Comparison of ENCODE assay signal across 8 mouse cellular contexts in the genomic region with DNA sequence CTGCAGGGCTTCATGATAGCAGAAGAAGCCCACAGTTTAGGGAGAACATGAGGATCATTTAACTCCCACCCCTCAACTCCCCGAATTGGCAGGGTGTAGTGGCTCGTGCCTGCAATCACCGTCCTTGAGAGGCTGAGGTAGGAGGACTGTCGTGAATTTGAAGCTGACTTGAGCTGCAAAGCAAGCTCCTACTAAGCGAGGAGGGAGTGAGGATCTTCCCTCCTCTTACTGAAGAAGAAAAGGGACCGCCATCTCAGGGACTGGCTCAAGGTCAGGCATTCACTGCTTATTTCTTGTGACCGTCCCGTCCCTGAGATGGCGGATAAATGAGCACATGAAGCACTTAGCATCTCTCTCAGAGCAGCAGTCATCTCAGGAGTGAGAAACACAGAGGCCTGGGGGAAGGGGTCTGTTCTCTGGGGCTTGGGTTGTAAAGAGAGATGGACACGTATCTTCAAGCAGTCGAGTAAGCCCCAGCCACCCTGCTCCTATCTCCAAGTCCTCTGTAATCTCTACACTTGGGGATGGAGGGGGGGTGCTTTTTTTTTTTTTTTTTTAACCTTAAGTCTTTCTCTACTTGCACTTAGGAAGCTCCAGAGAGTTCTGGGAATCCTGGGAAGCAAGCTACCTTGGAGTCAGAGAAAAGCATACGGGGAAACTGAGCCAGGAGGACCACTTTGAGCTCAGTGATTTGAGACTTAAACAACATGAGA. TPM values are rescaled to one million over a fixed set of nuclear protein-coding genes. Genes with fewer than 3 reads are reported as not detected.
DNase-seq lines count a peak whose midpoint lies in the region; ATAC-seq and TF ChIP-seq lines count a peak whose summit lies in the region.

No protein-coding gene starts in this region.

- no peaks in the 10 kb centered on the region for H3K9me3 ChIP-seq in heart, embryonic 14.5 days (ENCODE audit: control insufficient read depth, low read length)
- H3K9me3 ChIP-seq in ES-E14 (ENCODE audit: control insufficient read depth, insufficient read depth, low read depth, low read length) = no peaks in the 10 kb centered on the region
- no peaks in the 10 kb centered on the region for H3K9me3 ChIP-seq in hindbrain, embryonic 10.5 days
- no peaks in the 10 kb centered on the region for H3K9me3 ChIP-seq in midbrain, embryonic 10.5 days (replicated peaks)

- peaks cover 43 to 61% of the 10 kb centered on the region in 2 experiments for H3K4me1 ChIP-seq in heart, embryonic 14.5 days (ENCODE audit: control insufficient read depth in 2 of 2, insufficient read depth in 2 of 2, low read length in 2 of 2)
- H3K4me1 ChIP-seq in ES-E14 (ENCODE audit: control insufficient read depth in 2 of 2, insufficient read depth in 2 of 2, low read length in 2 of 2, poor library complexity in 1 of 2) = peaks cover 8 to 23% of the 10 kb centered on the region in 2 experiments; a peak in 3 of 4 replicates
- peaks cover 64% of the 10 kb centered on the region for H3K4me1 ChIP-seq in hindbrain, embryonic 10.5 days (replicated peaks)
- peaks cover 63% of the 10 kb centered on the region for H3K4me1 ChIP-seq in midbrain, embryonic 10.5 days

- intact Hi-C loops in gastrocnemius, postnatal 36 days (cut with DNase I) = no loop called here

- in situ Hi-C loops in ES-E14 (cut with MboI; ENCODE audit: low sequenced_read_pairs in 2 of 2, unreplicated experiment in 2 of 2) = no loop called here

- peaks cover 10% of the 10 kb centered on the region for H3K36me3 ChIP-seq in heart, embryonic 14.5 days (ENCODE audit: control insufficient read depth, insufficient read depth, low read length)
- no peaks in the 10 kb centered on the region; the same call in 1 of the 2 replicates for H3K36me3 ChIP-seq in ES-E14 (ENCODE audit: control insufficient read depth, insufficient read depth, low read length, poor library complexity, severe bottlenecking)
- H3K36me3 ChIP-seq in hindbrain, embryonic 10.5 days = 0 out of 2 replicates have a peak, but pooled peaks cover 5% of the 10 kb centered on the region
- 0 out of 2 replicates have a peak, but pooled peaks cover 3% of the 10 kb centered on the region for H3K36me3 ChIP-seq in midbrain, embryonic 10.5 days

- ATAC-seq in heart, embryonic 14.5 days (ENCODE audit: insufficient number of reproducible peaks, insufficient read depth, low FRiP score, low read depth) = no peak

- WGBS in heart, embryonic 14.5 days = 20% methylated on average over 12 of the region's 12 CpGs
- 58% methylated on average over 12 of the region's 12 CpGs for WGBS in hindbrain, embryonic 10.5 days
- 61% methylated on average over 12 of the region's 12 CpGs for WGBS in midbrain, embryonic 10.5 days

- H3K9ac ChIP-seq in heart, embryonic 14.5 days (ENCODE audit: low read length) = peak overlapping the region; percentile 72
- H3K9ac ChIP-seq in ES-E14 (ENCODE audit: insufficient read depth, low read depth, low read length, poor library complexity, severe bottlenecking) = peak overlapping the region; percentile 63; the same call in 1 of the 2 replicates

- DNase-seq in heart, adult 18-20 months = no peak
- DNase-seq in ES-E14 (ENCODE audit: low read depth, low spot score) = no peak
- no peak for DNase-seq in hindbrain, embryonic 10.5 days (ENCODE audit: low spot score)
- DNase-seq in midbrain, embryonic 10.5 days (ENCODE audit: low spot score) = no peak
- DNase-seq in cerebellum, adult 8-10 months = no peak
- DNase-seq in urinary bladder, postnatal 10 days (ENCODE audit: low spot score) = no peak
- no peak for DNase-seq in gastrocnemius, postnatal 36 days

- peak overlapping the region; percentile 91 for H3K4me2 ChIP-seq in heart, embryonic 14.5 days (ENCODE audit: low read length)

- peak overlapping the region; percentile 97 to 98 for H3K27ac ChIP-seq in heart, embryonic 14.5 days (replicated peaks in 1 of 2; ENCODE audit: control insufficient read depth in 1 of 2, insufficient read depth in 1 of 2, low read depth in 2 of 2, low read length in 2 of 2)
- peak overlapping the region; percentile 9; the same call in 1 of the 2 replicates for H3K27ac ChIP-seq in ES-E14 (ENCODE audit: insufficient read depth, low read depth, low read length, poor library complexity, severe bottlenecking)
- H3K27ac ChIP-seq in hindbrain, embryonic 10.5 days = peak overlapping the region; percentile 84
- peak overlapping the region; percentile 83 for H3K27ac ChIP-seq in midbrain, embryonic 10.5 days (replicated peaks)

- H3K4me3 ChIP-seq in heart, embryonic 14.5 days (ENCODE audit: control insufficient read depth in 1 of 2, insufficient read depth in 1 of 2, low read depth in 1 of 2, low read length in 2 of 2) = peak overlapping the region; percentile 2 to 31
- peak overlapping the region; percentile 24 to 41; a peak in 3 of 4 replicates for H3K4me3 ChIP-seq in ES-E14 (ENCODE audit: insufficient read depth in 1 of 2, low read depth in 1 of 2, low read length in 2 of 2, poor library complexity in 1 of 2, severe bottlenecking in 1 of 2)
- H3K4me3 ChIP-seq in hindbrain, embryonic 10.5 days = peak overlapping the region; percentile 53
- peak overlapping the region; percentile 56 for H3K4me3 ChIP-seq in midbrain, embryonic 10.5 days

- H3K27me3 ChIP-seq in heart, embryonic 14.5 days (ENCODE audit: control insufficient read depth, insufficient read depth, low read length) = no peaks in the 10 kb centered on the region
- peaks cover 7% of the 10 kb centered on the region; the same call in 1 of the 2 replicates for H3K27me3 ChIP-seq in hindbrain, embryonic 10.5 days (ENCODE audit: insufficient read depth, poor library complexity, severe bottlenecking)
- peaks cover 8% of the 10 kb centered on the region; the same call in 1 of the 2 replicates for H3K27me3 ChIP-seq in midbrain, embryonic 10.5 days (ENCODE audit: low read depth, poor library complexity, severe bottlenecking)

TF ChIP-seq in ES-E14, 5 proteins besides CTCF, POLR2A, EP300 and RAD21:
- TF ChIP-seq MAFK (IDR thresholded peaks at IDR 0.05; ENCODE audit: insufficient read depth, low read depth, low read length) (no peak), CHD2 (IDR thresholded peaks at IDR 0.05; ENCODE audit: low read depth, low read length) (no peak), ZNF384 (IDR thresholded peaks at IDR 0.05; ENCODE audit: low read depth, low read length) (no peak), ZC3H11A (IDR thresholded peaks at IDR 0.05; ENCODE audit: borderline replicate concordance, low read depth, low read length) (no peak), HCFC1 (IDR thresholded peaks at IDR 0.05; ENCODE audit: borderline replicate concordance, insufficient read depth, low read length) (no peak)

RNA-seq across cellular contexts. Expression of a gene that starts 1.1 kb away (rescaled TPM):
- 6.0 and 6.4 TPM in 2 replicates for polyA plus RNA-seq in heart, embryonic 14.5 days (2014; fragmentation: Nextera tagmentation; extraction: Ambion mirVana)
- total RNA-seq in heart, adult 18-20 months (2021) = 10 to 100 TPM; 54.2 to 67.6 TPM
- total RNA-seq in ES-E14 (2012; rRNA removed) = 2.9 and 3.3 TPM in 2 replicates
- polyA plus RNA-seq in hindbrain, embryonic 10.5 days (2016; fragmentation: Nextera tagmentation; extraction: Ambion mirVana) = 1.2 and 1.5 TPM in 2 replicates
- 1.4 TPM in 2 replicates for polyA plus RNA-seq in midbrain, embryonic 10.5 days (2016; fragmentation: Nextera tagmentation; extraction: Ambion mirVana)
- 100 to 1,000 TPM in 1 of 2 experiments, 10 to 100 TPM in 1; 86.6 to 139 TPM for total RNA-seq in gastrocnemius, postnatal 36 days (2021)

RNA-seq across cellular contexts. Expression of a gene that starts 19.1 kb away (rescaled TPM):
- 13.3 and 15.3 TPM in 2 replicates for polyA plus RNA-seq in heart, embryonic 14.5 days (2014; fragmentation: Nextera tagmentation; extraction: Ambion mirVana)
- 10 to 100 TPM; 71.7 to 73.3 TPM for total RNA-seq in heart, adult 18-20 months (2021)
- 18.3 and 27.1 TPM in 2 replicates for total RNA-seq in ES-E14 (2012; rRNA removed)
- 24.4 and 25.2 TPM in 2 replicates for polyA plus RNA-seq in hindbrain, embryonic 10.5 days (2016; fragmentation: Nextera tagmentation; extraction: Ambion mirVana)
- polyA plus RNA-seq in midbrain, embryonic 10.5 days (2016; fragmentation: Nextera tagmentation; extraction: Ambion mirVana) = 22.9 and 24.3 TPM in 2 replicates
- total RNA-seq in gastrocnemius, postnatal 36 days (2021) = 10 to 100 TPM; 49.0 to 51.4 TPM

RNA-seq across cellular contexts. Expression of a gene that starts 28.5 kb away (rescaled TPM):
- polyA plus RNA-seq in heart, embryonic 14.5 days (2014; fragmentation: Nextera tagmentation; extraction: Ambion mirVana) = 22.6 and 22.9 TPM in 2 replicates
- 10 to 100 TPM; 17.2 to 19.3 TPM for total RNA-seq in heart, adult 18-20 months (2021)
- 11.7 and 14.6 TPM in 2 replicates for total RNA-seq in ES-E14 (2012; rRNA removed)
- polyA plus RNA-seq in hindbrain, embryonic 10.5 days (2016; fragmentation: Nextera tagmentation; extraction: Ambion mirVana) = 49.5 and 55.9 TPM in 2 replicates
- 49.0 and 55.7 TPM in 2 replicates for polyA plus RNA-seq in midbrain, embryonic 10.5 days (2016; fragmentation: Nextera tagmentation; extraction: Ambion mirVana)
- total RNA-seq in gastrocnemius, postnatal 36 days (2021) = 10 to 100 TPM; 14.2 to 21.4 TPM

RNA-seq across cellular contexts. Expression of a gene that starts 35.8 kb away (rescaled TPM):
- polyA plus RNA-seq in heart, embryonic 14.5 days (2014; fragmentation: Nextera tagmentation; extraction: Ambion mirVana) = 45.3 and 55.6 TPM in 2 replicates
- 100 to 1,000 TPM in 1 of 2 experiments, 10 to 100 TPM in 1; 99.7 to 103 TPM for total RNA-seq in heart, adult 18-20 months (2021)
- 7.7 and 9.0 TPM in 2 replicates for total RNA-seq in ES-E14 (2012; rRNA removed)
- polyA plus RNA-seq in hindbrain, embryonic 10.5 days (2016; fragmentation: Nextera tagmentation; extraction: Ambion mirVana) = 12.8 and 22.2 TPM in 2 replicates
- 9.5 and 15.6 TPM in 2 replicates for polyA plus RNA-seq in midbrain, embryonic 10.5 days (2016; fragmentation: Nextera tagmentation; extraction: Ambion mirVana)
- 10 to 100 TPM; 72.6 to 75.7 TPM for total RNA-seq in gastrocnemius, postnatal 36 days (2021)

RNA-seq across cellular contexts. Expression of a gene that starts 47.0 kb away (rescaled TPM):
- 28.5 and 31.0 TPM in 2 replicates for polyA plus RNA-seq in heart, embryonic 14.5 days (2014; fragmentation: Nextera tagmentation; extraction: Ambion mirVana)
- 10 to 100 TPM; 42.0 to 44.2 TPM for total RNA-seq in heart, adult 18-20 months (2021)
- 53.5 and 75.7 TPM in 2 replicates for total RNA-seq in ES-E14 (2012; rRNA removed)
- polyA plus RNA-seq in hindbrain, embryonic 10.5 days (2016; fragmentation: Nextera tagmentation; extraction: Ambion mirVana) = 76.9 and 83.6 TPM in 2 replicates
- 74.1 and 82.2 TPM in 2 replicates for polyA plus RNA-seq in midbrain, embryonic 10.5 days (2016; fragmentation: Nextera tagmentation; extraction: Ambion mirVana)
- total RNA-seq in gastrocnemius, postnatal 36 days (2021) = 10 to 100 TPM; 41.4 to 41.9 TPM

Comparison
In these comparisons a context has a peak if more than half of its experiments do, and no peak if none do; other contexts are left out.
1. H3K27ac ChIP-seq: peak in every context shown above with its lines; median percentile 98 in heart, embryonic 14.5 days; 84 in hindbrain, embryonic 10.5 days; 83 in midbrain, embryonic 10.5 days; 9 in ES-E14.
2. RNA of a gene that starts 1.1 kb away (total RNA-seq): 86.6 to 139 TPM in gastrocnemius, postnatal 36 days and 54.2 to 67.6 TPM in heart, adult 18-20 months; 2.9 to 3.3 TPM in ES-E14; every median in the first group is over 10 times any median in the second.
3. Peak in every context shown above with its lines, with median percentiles within 50 percentile points of each other: H3K4me3 ChIP-seq.